Mouse (Mus musculus): ENCODE measurements at regions not wholly inside any gene's neighbourhood (a gene's known extent, or its start where the extent isn't known, plus 50 kb on each side); places are given as distances from the start of the nearest gene placed in this dataset.

GRCm38 (mm10) chr5:111656436-111656835 is 77.3 kb upstream of the Gm26897 start:
- no peak for DNase-seq (ENCODE audit: low spot score)

GRCm38 (mm10) chr5:111657759-111658429 is 75.8 kb upstream of the Gm26897 start:
- DNase-seq (ENCODE audit: low spot score): no peak

GRCm38 (mm10) chr5:111659229-111659628 is 74.5 kb upstream of the Gm26897 start:
- no peak for DNase-seq (ENCODE audit: low spot score)

- peak; percentile 65 for DNase-seq (ENCODE audit: low spot score)
Measured at GRCm38 (mm10) chr5:111660447-111660846, 73.3 kb upstream of the Gm26897 start.

DNA sequence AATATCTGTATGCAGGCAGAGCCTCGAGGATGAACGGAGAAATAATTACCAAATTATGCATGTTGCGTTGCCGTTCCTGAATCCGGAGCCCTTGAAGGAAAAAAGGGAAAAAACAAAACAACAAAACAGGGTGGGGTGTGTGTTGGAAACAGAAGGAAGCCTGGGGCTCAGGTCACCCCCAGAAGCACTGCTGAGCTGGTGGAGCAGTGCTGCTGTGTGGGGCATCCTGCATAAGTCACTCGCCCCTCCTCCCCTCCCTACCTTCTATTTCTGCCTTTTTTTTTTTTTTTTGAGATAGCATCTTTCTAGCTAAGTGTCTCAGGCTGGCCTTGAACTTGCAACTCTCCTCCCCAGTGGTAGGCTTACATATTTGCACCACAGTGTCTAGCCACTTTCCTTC is 72.8 kb upstream of the Gm26897 start:
- no peak for DNase-seq (ENCODE audit: low spot score)

GRCm38 (mm10) chr5:111661971-111662370 is 71.8 kb upstream of the Gm26897 start:
- no peak for DNase-seq (ENCODE audit: low spot score)

GRCm38 (mm10) chr5:111663831-111664230 is 69.9 kb upstream of the Gm26897 start:
- DNase-seq (ENCODE audit: low spot score): no peak

DNA sequence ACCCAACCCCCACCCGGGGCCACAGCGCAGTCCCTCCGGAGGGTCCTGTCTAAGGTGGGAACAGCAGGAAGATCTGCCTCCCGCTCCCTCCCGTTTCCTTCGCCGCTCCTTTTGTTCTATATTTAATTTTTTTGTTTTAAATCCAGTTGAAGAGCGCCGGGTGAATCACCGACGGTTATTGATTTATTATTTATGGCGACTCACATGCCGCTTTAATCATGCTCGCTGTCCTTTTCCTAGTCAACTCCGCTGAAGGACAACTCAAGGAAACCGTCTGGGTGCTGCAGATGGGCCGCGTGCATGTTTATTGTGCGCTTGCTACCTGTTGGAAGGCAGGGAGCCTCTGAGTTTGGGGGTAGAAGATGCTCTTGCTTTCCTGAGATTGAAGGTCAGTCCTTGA is 68.3 kb upstream of the Gm26897 start:
- DNase-seq (ENCODE audit: low spot score): no peak

- no peak for DNase-seq (ENCODE audit: low spot score)
Measured at GRCm38 (mm10) chr5:111666007-111666406, 67.7 kb upstream of the Gm26897 start.

DNA sequence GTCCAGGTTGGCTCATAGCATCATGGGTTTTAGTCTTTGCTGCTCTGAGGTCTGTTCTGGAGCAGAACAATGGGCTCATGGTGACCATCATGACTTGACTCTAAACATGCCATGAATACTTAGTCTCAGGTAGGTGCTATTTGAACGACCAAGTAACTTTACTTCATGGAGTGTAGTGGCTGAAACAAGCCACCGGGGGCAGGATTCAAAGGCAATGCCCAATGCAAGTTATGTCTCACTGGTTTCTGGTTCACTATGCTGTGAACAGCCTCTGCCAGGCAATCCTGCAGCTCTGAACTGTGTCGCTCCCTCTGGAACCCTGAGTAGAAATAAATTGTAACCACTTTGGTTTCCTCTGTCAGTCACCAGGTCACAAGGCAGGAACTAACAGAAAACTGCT is 65.8 kb upstream of the Gm26897 start:
- peak; percentile 43 for DNase-seq (ENCODE audit: low spot score)

- no peak for DNase-seq (ENCODE audit: low spot score)
Measured at GRCm38 (mm10) chr5:111669139-111669538, 64.6 kb upstream of the Gm26897 start.

DNA sequence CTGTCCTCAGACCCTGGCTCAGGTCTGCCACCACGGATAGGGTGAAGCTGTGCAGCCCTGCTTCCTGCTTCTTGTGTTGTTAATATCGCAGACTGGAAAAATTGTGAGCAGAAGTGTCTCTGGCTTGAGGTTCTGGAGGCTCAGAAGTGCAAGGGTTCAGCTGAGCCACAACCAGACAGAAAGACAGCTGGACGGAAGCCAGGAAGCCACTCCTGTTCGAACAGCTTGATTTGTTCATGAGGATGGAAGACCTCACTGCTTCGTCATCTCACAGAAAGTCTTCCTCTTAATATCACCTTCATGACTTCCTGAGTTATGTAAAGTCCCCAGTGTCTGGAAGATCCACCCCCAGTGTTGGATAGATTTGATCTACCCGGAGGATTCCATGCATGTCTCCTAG is 62.0 kb upstream of the Gm26897 start:
- no peak for DNase-seq (ENCODE audit: low spot score)

DNA sequence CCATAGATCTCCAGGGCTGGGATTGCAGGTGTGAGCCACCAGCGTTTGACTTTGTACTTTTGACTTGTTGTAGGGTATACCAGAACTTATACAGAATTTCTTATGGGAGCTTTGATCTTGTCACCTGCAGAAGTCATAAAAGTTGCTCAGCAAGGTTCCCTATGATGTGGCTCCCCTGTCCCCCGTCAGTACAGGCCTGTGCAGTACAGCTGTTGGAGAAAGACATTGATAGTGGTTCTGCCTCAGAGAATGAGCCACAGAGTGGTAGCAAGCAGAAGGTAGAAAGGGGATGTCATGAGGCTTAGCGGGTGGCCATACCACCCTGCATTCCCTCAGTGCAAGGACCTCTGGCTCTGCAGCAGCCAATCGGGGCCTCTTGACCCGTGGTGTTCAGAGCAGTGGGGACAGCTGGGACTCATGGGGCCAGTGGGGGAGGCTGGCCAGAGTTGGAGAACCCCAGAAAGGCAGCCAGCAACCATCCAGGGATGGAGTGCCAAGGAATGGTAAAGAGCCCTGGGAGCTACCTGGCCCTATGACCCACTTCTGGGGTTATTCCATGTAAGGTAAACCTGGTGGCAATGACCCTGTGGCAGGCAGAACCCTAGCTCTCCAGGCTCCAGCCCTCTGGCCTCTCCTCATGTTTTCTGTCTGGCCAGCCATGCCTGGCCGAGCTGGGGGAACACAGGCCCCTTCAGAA is 58.6 kb upstream of the Gm26897 start:
- peak; percentile 68 for DNase-seq (ENCODE audit: low spot score)

DNA sequence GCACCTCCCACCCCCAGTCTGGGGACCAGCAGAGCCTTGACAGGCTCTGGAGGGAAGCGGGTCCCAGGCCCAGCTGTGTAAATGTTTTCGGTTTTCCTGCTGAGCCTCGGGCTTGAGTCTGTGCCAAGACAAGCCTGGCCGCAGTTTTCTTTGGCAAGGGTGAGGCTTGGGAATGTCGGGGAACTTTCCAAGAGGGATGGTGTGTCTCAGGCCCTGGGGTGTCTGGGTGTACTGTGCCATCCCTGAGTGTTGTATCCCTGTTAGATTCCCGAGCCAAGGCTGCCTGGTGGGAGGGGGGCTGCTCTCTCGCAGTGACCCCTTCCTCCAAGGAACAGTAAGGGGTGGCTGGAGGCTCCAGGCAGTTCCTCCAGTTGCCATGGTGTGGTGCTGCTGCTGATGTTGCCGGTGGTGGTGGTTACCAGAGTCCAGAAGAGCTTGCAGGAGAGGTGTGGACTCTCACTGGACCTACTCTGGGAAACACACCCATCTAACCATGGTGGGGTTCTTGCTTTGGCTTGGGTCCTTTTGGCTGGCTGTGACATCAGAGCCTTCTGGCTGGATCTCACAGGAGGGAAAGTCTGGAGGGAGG is 58.0 kb upstream of the Gm26897 start:
- peak; percentile 61 for DNase-seq (ENCODE audit: low spot score)

- no peak for DNase-seq (ENCODE audit: low spot score)
Measured at GRCm38 (mm10) chr5:111677847-111678311, 55.8 kb upstream of the Gm26897 start.

- peak; percentile 42 for DNase-seq (ENCODE audit: low spot score)
Measured at GRCm38 (mm10) chr5:111678496-111678895, 55.2 kb upstream of the Gm26897 start.

- no peak for DNase-seq (ENCODE audit: low spot score)
Measured at GRCm38 (mm10) chr5:111681362-111682028, 52.2 kb upstream of the Gm26897 start.

GRCm38 (mm10) chr5:111682899-111683298 is 50.8 kb upstream of the Gm26897 start:
- DNase-seq (ENCODE audit: low spot score): peak; percentile 72
